Mouse (Mus musculus) cerebellum, adult 2 months (tissue): ENCODE results near the gene Irak2.

Experiments
- CTCF ChIP-seq: fragments of 200-500 bp; IDR thresholded peaks from 2 replicates; pipeline ENCODE4 v1.5.1; 2011; ENCODE audit warnings: low read depth, mild to moderate bottlenecking, control low read depth, low read length, moderate library complexity, borderline replicate concordance; ENCODE audit not compliant: insufficient read depth
- POLR2A ChIP-seq: fragments of 200-500 bp; IDR thresholded peaks from 2 replicates; pipeline ENCODE4 v1.6.1; 2011; ENCODE audit warnings: low read length, control low read depth, borderline replicate concordance; ENCODE audit not compliant: insufficient read depth

- TF ChIP-seq POLR2A (no peak), CTCF (no peak)
Measured at GRCm38 (mm10) chr6:113714276-113714675, 76.0 kb downstream of the Irak2 start.
